Mouse (Mus musculus): ENCODE data around the gene Psmb11.

DNA sequence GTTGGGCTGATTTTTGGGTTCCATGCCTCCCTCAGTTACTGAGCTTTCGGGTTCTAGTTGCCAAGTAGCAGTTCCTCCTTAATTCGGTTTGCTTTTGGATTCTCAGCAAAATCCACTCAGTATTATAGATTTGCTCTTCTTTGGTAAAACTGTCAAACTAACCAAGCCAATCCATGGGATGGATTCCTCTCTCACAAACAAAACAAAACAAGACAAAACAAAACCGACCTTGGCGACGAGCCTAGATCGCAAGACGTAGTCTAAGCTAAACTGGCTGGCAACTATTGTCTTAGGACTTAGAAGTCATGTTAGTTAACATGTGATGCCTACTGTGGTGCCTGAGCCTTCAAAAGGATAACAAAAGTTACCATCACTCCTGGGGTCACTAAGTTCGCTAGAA is 17.5 kb upstream of the Psmb11 start:
- TF ChIP-seq TAL1 (IDR thresholded peaks at IDR 0.05; ENCODE audit: low read length) (no peak), GATA1 (IDR thresholded peaks at IDR 0.05; ENCODE audit: low read length) (no peak)
